Mouse (Mus musculus): ENCODE results near the gene Gm15557. TPM values are rescaled to one million over a fixed set of nuclear protein-coding genes. Genes with fewer than 3 reads are reported as not detected.

Gm15557 gene
- polyA plus RNA-seq, 1 experiment from 2014 or later: not detected

GRCm38 (mm10) chr2:155949362-155949761 is 8.8 kb downstream of the Gm15557 start:
- no peak for DNase-seq (ENCODE audit: low spot score)

GRCm38 (mm10) chr2:155952006-155952405 is 11.5 kb downstream of the Gm15557 start:
- peak; percentile 55 for DNase-seq (ENCODE audit: low spot score)

GRCm38 (mm10) chr2:155956134-155957059 is 15.9 kb downstream of the Gm15557 start, which contains the start of gene Cep250:
Cep250 (plus strand) TSS chr2:155956458.
- DNase-seq (ENCODE audit: low spot score): peak; percentile 93

- no peak for DNase-seq (ENCODE audit: low spot score)
Observed at GRCm38 (mm10) chr2:155959981-155960380, 19.5 kb downstream of the Gm15557 start.

- no peak for DNase-seq (ENCODE audit: low spot score)
Observed at GRCm38 (mm10) chr2:155961862-155962261, 21.3 kb downstream of the Gm15557 start.

GRCm38 (mm10) chr2:155962991-155963390 is 22.5 kb downstream of the Gm15557 start:
- peak; percentile 58 for DNase-seq (ENCODE audit: low spot score)

- no peak for DNase-seq (ENCODE audit: low spot score)
Observed at GRCm38 (mm10) chr2:155973348-155973747, 32.8 kb downstream of the Gm15557 start.

GRCm38 (mm10) chr2:155974087-155974731 is 33.7 kb downstream of the Gm15557 start:
- peak; percentile 81 for DNase-seq (ENCODE audit: low spot score)

GRCm38 (mm10) chr2:155979328-155979991 is 38.9 kb downstream of the Gm15557 start:
- DNase-seq (ENCODE audit: low spot score): peak; percentile 72

GRCm38 (mm10) chr2:155985776-155986175 is 45.2 kb downstream of the Gm15557 start:
- peak; percentile 90 for DNase-seq (ENCODE audit: low spot score)

- peak; percentile 59 for DNase-seq (ENCODE audit: low spot score)
Observed at GRCm38 (mm10) chr2:155987131-155987530, 46.6 kb downstream of the Gm15557 start.

- DNase-seq (ENCODE audit: low spot score): no peak
Observed at GRCm38 (mm10) chr2:155989085-155989484, 48.6 kb downstream of the Gm15557 start.

GRCm38 (mm10) chr2:155991151-155991550 is 50.6 kb downstream of the Gm15557 start:
- DNase-seq (ENCODE audit: low spot score): no peak

- DNase-seq (ENCODE audit: low spot score): no peak
Observed at GRCm38 (mm10) chr2:155991863-155992321, 51.4 kb downstream of the Gm15557 start.

Other genes starting within 250 kb of the Gm15557 start
- gene Trpc4ap, start 248.3 kb upstream of the Gm15557 start, polyA plus RNA-seq (2015; fragmentation: Nextera tagmentation; extraction: Ambion mirVana): 191 and 217 TPM in 2 replicates
- 49.2 and 50.8 TPM in 2 replicates for gene Edem2, start 211.3 kb upstream of the Gm15557 start, polyA plus RNA-seq (2015; fragmentation: Nextera tagmentation; extraction: Ambion mirVana)
- gene Gm17581, start 204.9 kb upstream of the Gm15557 start, polyA plus RNA-seq (2015; fragmentation: Nextera tagmentation; extraction: Ambion mirVana): not detected in 2 replicates
- 3.3 and 4.4 TPM in 2 replicates for gene Procr, start 189.6 kb upstream of the Gm15557 start, polyA plus RNA-seq (2015; fragmentation: Nextera tagmentation; extraction: Ambion mirVana)
- 0.06 and 0.07 TPM in 2 replicates for gene Mmp24, start 165.4 kb upstream of the Gm15557 start, polyA plus RNA-seq (2015; fragmentation: Nextera tagmentation; extraction: Ambion mirVana)
- 24.0 and 24.4 TPM in 2 replicates for gene BC029722, start 121.3 kb upstream of the Gm15557 start, polyA plus RNA-seq (2015; fragmentation: Nextera tagmentation; extraction: Ambion mirVana)
- gene Eif6, start 113.8 kb upstream of the Gm15557 start, polyA plus RNA-seq (2015; fragmentation: Nextera tagmentation; extraction: Ambion mirVana): 232 and 242 TPM in 2 replicates
- gene Fam83c, start 105.9 kb upstream of the Gm15557 start, polyA plus RNA-seq (2015; fragmentation: Nextera tagmentation; extraction: Ambion mirVana): 0.05 and 0.06 TPM in 2 replicates
- 56.9 and 58.2 TPM in 2 replicates for gene Uqcc1, start 10.4 kb upstream of the Gm15557 start, polyA plus RNA-seq (2015; fragmentation: Nextera tagmentation; extraction: Ambion mirVana)
- gene Gdf5, start 4.6 kb downstream of the Gm15557 start, polyA plus RNA-seq (2015; fragmentation: Nextera tagmentation; extraction: Ambion mirVana): 0.22 and 0.25 TPM in 2 replicates
- gene Cep250, start 15.7 kb downstream of the Gm15557 start, polyA plus RNA-seq (2015; fragmentation: Nextera tagmentation; extraction: Ambion mirVana): 16.6 and 23.4 TPM in 2 replicates
- 2.1 TPM in 2 replicates for gene 6430550D23Rik, start 67.2 kb downstream of the Gm15557 start, polyA plus RNA-seq (2015; fragmentation: Nextera tagmentation; extraction: Ambion mirVana)
- 175 and 186 TPM in 2 replicates for gene Ergic3, start 67.3 kb downstream of the Gm15557 start, polyA plus RNA-seq (2015; fragmentation: Nextera tagmentation; extraction: Ambion mirVana)
- gene Fer1l4, start 112.2 kb downstream of the Gm15557 start, polyA plus RNA-seq (2015; fragmentation: Nextera tagmentation; extraction: Ambion mirVana): 0.04 and 0.07 TPM in 2 replicates
- gene Spag4, start 124.4 kb downstream of the Gm15557 start, polyA plus RNA-seq (2015; fragmentation: Nextera tagmentation; extraction: Ambion mirVana): 0.90 and 0.98 TPM in 2 replicates
- 65.0 and 76.9 TPM in 2 replicates for gene Cpne1, start 171.2 kb downstream of the Gm15557 start, polyA plus RNA-seq (2015; fragmentation: Nextera tagmentation; extraction: Ambion mirVana)
- gene Rbm12, start 171.2 kb downstream of the Gm15557 start, polyA plus RNA-seq (2015; fragmentation: Nextera tagmentation; extraction: Ambion mirVana): 22.0 and 22.8 TPM in 2 replicates
- gene Gm28036, start 186.4 kb downstream of the Gm15557 start, polyA plus RNA-seq (2015; fragmentation: Nextera tagmentation; extraction: Ambion mirVana): 13.8 and 14.9 TPM in 2 replicates
- 490 and 536 TPM in 2 replicates for gene Romo1, start 203.3 kb downstream of the Gm15557 start, polyA plus RNA-seq (2015; fragmentation: Nextera tagmentation; extraction: Ambion mirVana)
- 51.4 and 51.5 TPM in 2 replicates for gene Nfs1, start 203.5 kb downstream of the Gm15557 start, polyA plus RNA-seq (2015; fragmentation: Nextera tagmentation; extraction: Ambion mirVana)
- 783 and 898 TPM in 2 replicates for gene Rbm39, start 239.5 kb downstream of the Gm15557 start, polyA plus RNA-seq (2015; fragmentation: Nextera tagmentation; extraction: Ambion mirVana)

All from thymus, postnatal 0 days (tissue).